In the genomic region with DNA sequence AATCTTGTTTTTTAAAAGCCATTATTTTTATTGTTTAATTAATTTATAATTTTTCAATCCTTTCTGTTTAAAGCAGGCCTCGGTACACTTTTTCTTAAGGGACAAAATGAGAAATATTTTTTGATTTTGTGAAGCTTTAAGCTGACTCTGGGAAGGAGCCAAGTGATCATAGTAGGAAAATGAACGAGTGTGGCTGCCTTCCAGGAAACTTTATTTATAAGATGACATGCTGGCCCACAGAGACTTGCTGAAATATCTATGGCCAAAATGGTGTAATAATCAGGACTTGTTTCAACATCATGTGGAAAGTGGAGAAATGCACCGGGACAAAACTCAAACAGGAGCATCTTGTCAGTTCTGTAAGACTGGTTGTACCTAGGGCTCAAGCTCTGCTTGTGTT, we compare ENCODE assay signal across 33 mouse cellular contexts. TPM values are rescaled to one million over a fixed set of nuclear protein-coding genes. Genes with fewer than 3 reads are reported as not detected.
DNase-seq lines count a peak whose midpoint lies in the region; ATAC-seq and TF ChIP-seq lines count a peak whose summit lies in the region.
"Had no signal": no experiment of that assay in that cellular context is flagged by ENCODE, and none has a peak within 500 bp of the region (broad histone marks: within the 10 kb centered on the region; RNA-seq: fewer than 3 reads in every experiment).

No protein-coding gene starts in this region.

- TF ChIP-seq CTCF in lung, embryonic 14.5 days (IDR thresholded peaks at IDR 0.05; ENCODE audit: low read depth): no peak
- TF ChIP-seq CTCF in embryonic fibroblast, embryonic 13.5 days (IDR thresholded peaks at IDR 0.05; ENCODE audit: borderline replicate concordance, insufficient read depth, low read length): no peak
- no peak for TF ChIP-seq CTCF in kidney, adult 2 months (conservative IDR thresholded peaks at IDR 0.05; ENCODE audit: insufficient read depth, insufficient read length, low read depth, low read length)

- no peak overlapping the region for H3K9ac ChIP-seq in lung, embryonic 14.5 days
- H3K9ac ChIP-seq: embryonic facial prominence, embryonic 15.5 days; forebrain, embryonic 13.5 days; hindbrain, embryonic 12.5 days; hindbrain, embryonic 15.5 days; intestine, embryonic 15.5 days had no signal

- H3K27me3 ChIP-seq in lung, embryonic 14.5 days (ENCODE audit: insufficient read depth, low read length): no peaks in the 10 kb centered on the region
- H3K27me3 ChIP-seq in kidney, adult 2 months (replicated peaks; ENCODE audit: control insufficient read depth, insufficient read depth, low read length): no peaks in the 10 kb centered on the region
- H3K27me3 ChIP-seq: CH12.LX; intestine, embryonic 15.5 days had no signal

- H3K27ac ChIP-seq in lung, embryonic 14.5 days (ENCODE audit: low read depth): no peak overlapping the region
- peak overlapping the region; percentile 26; the same call in 1 of the 2 replicates for H3K27ac ChIP-seq in embryonic fibroblast, embryonic 13.5 days (ENCODE audit: insufficient read depth, low read length)
- no peak overlapping the region for H3K27ac ChIP-seq in kidney, adult 2 months (ENCODE audit: insufficient read depth, low read depth, low read length)
- H3K27ac ChIP-seq: embryonic facial prominence, embryonic 15.5 days; forebrain, embryonic 10.5 days; forebrain, embryonic 13.5 days; hindbrain, embryonic 12.5 days; hindbrain, embryonic 15.5 days; intestine, embryonic 15.5 days had no signal

- H3K9me3 ChIP-seq in lung, embryonic 14.5 days (ENCODE audit: low read depth, low read length): no peaks in the 10 kb centered on the region
- H3K9me3 ChIP-seq: embryonic facial prominence, embryonic 15.5 days; forebrain, embryonic 10.5 days; forebrain, embryonic 13.5 days; G1E; hindbrain, embryonic 12.5 days; hindbrain, embryonic 15.5 days; intestine, embryonic 15.5 days had no signal

- no peak overlapping the region for H3K4me2 ChIP-seq in lung, embryonic 14.5 days
- H3K4me2 ChIP-seq: embryonic facial prominence, embryonic 15.5 days; forebrain, embryonic 13.5 days; heart, embryonic 11.5 days; hindbrain, embryonic 12.5 days; hindbrain, embryonic 15.5 days; intestine, embryonic 15.5 days had no signal

- 28% methylated on average over 3 of the region's 3 CpGs for WGBS in lung, embryonic 14.5 days
- WGBS in kidney, adult 2 months: 72% methylated on average over 3 of the region's 3 CpGs

- ATAC-seq in lung, embryonic 14.5 days (ENCODE audit: insufficient read depth): no peak
- ATAC-seq: forebrain, embryonic 13.5 days; forebrain, embryonic 16.5 days; intestine, embryonic 15.5 days had no signal

- no peak overlapping the region for H3K4me3 ChIP-seq in lung, embryonic 14.5 days (ENCODE audit: low read depth, low read length)
- H3K4me3 ChIP-seq in embryonic fibroblast, embryonic 13.5 days (ENCODE audit: insufficient read depth, low read length): no peak overlapping the region
- no peak overlapping the region for H3K4me3 ChIP-seq in kidney, adult 2 months (ENCODE audit: insufficient read depth, low read depth, low read length)
- H3K4me3 ChIP-seq: embryonic facial prominence, embryonic 15.5 days; erythroblast, embryonic 14.5 days; forebrain, embryonic 10.5 days; forebrain, embryonic 13.5 days; hindbrain, embryonic 12.5 days; hindbrain, embryonic 15.5 days; intestine, embryonic 15.5 days had no signal

- no peak for TF ChIP-seq POLR2A in embryonic fibroblast, embryonic 13.5 days (IDR thresholded peaks at IDR 0.05; ENCODE audit: low read depth, low read length)
- no peak for TF ChIP-seq POLR2A in kidney, adult 2 months (IDR thresholded peaks at IDR 0.05; ENCODE audit: low read depth, low read length)

- peak; percentile 8 for DNase-seq in adrenal gland, postnatal 10 days
- no peak for DNase-seq in adrenal gland, postnatal 25 days
- peak; percentile 75 for DNase-seq in lung, embryonic 14.5 days
- DNase-seq in lung, adult 18-20 months: no peak
- peak; percentile 44 for DNase-seq in 3T3-L1 (ENCODE audit: low read depth, low spot score)
- no peak for DNase-seq in liver
- DNase-seq in kidney, adult 2 months: no peak
- DNase-seq: adrenal gland, adult 8-10 months; B cell, adult 2 months; cerebellum, adult 11 months; cerebellum, adult 8-10 months; cerebellum, postnatal 10 days; cerebellum, postnatal 36 days; embryo, embryonic 11 days; gastrocnemius, postnatal 10 days; gastrocnemius, postnatal 36 days; heart, adult 11 months had no signal

- no peaks in the 10 kb centered on the region for H3K36me3 ChIP-seq in lung, embryonic 14.5 days (ENCODE audit: insufficient read depth)
- H3K36me3 ChIP-seq in kidney, adult 2 months (ENCODE audit: control insufficient read depth, insufficient read depth, low read length): no peaks in the 10 kb centered on the region
- H3K36me3 ChIP-seq: embryonic facial prominence, embryonic 15.5 days; forebrain, embryonic 10.5 days; G1E; hindbrain, embryonic 12.5 days; hindbrain, embryonic 15.5 days; intestine, embryonic 15.5 days had no signal

- no peaks in the 10 kb centered on the region for H3K4me1 ChIP-seq in lung, embryonic 14.5 days (ENCODE audit: insufficient read depth)
- peaks cover 2% of the 10 kb centered on the region; the same call in 1 of the 2 replicates for H3K4me1 ChIP-seq in embryonic fibroblast, embryonic 13.5 days (ENCODE audit: control insufficient read depth, insufficient read depth, low read length)
- H3K4me1 ChIP-seq in kidney, adult 2 months (ENCODE audit: control insufficient read depth, insufficient read depth, low read length): no peaks in the 10 kb centered on the region
- H3K4me1 ChIP-seq: embryonic facial prominence, embryonic 15.5 days; forebrain, embryonic 10.5 days; forebrain, embryonic 13.5 days; hindbrain, embryonic 12.5 days; hindbrain, embryonic 15.5 days; intestine, embryonic 15.5 days had no signal

RNA-seq across cellular contexts. Expression of a gene that starts 11.0 kb away (rescaled TPM):
- 1 to 10 TPM; 3.4 to 3.5 TPM for total RNA-seq in adrenal gland, postnatal 10 days (2021)
- 5.9 and 6.1 TPM in 2 replicates for total RNA-seq in adrenal gland, postnatal 25 days (2021)
- polyA plus RNA-seq in lung, embryonic 14.5 days (2014; fragmentation: Nextera tagmentation; extraction: Ambion mirVana): 0.32 TPM in 2 replicates
- 2.1 and 2.6 TPM in 2 replicates for polyA plus RNA-seq in embryonic fibroblast, embryonic 13.5 days (2011; ENCODE audit: insufficient read length, low read depth, missing spikeins)
- polyA plus RNA-seq in kidney, adult 2 months (2012; rRNA removed): 0.08 and 0.11 TPM in 2 replicates
- total RNA-seq: CH12.LX; gastrocnemius, adult 18-20 months; gastrocnemius, postnatal 36 days; heart, adult 8-10 months; heart, postnatal 25 days; hematopoietic stem cell, adult 5-6 weeks had no signal
- polyA plus RNA-seq: erythroblast, embryonic 14.5 days; G1E had no signal

Comparison
In these comparisons a context has a peak if more than half of its experiments do, and no peak if none do; other contexts are left out.
1. DNase-seq: peak in adrenal gland, postnatal 10 days (single experiment), lung, embryonic 14.5 days (single experiment) and 3T3-L1 (single experiment); none in adrenal gland, postnatal 25 days (single experiment), lung, adult 18-20 months (0 of 2), liver (single experiment) and kidney, adult 2 months (single experiment).